Mouse (Mus musculus): ENCODE data around the gene Gm11549.

GRCm38 (mm10) chr3:36478776-36479175, 42.8 kb downstream of the Gm11549 start:
- TF ChIP-seq HCFC1 (IDR thresholded peaks at IDR 0.05; ENCODE audit: borderline replicate concordance, insufficient read depth, low read length), result no peak
- no peak for TF ChIP-seq ZNF384 (IDR thresholded peaks at IDR 0.05; ENCODE audit: low read depth, low read length)
- no peak for TF ChIP-seq MAFK (IDR thresholded peaks at IDR 0.05; ENCODE audit: insufficient read depth, low read depth, low read length)
- TF ChIP-seq ZC3H11A (IDR thresholded peaks at IDR 0.05; ENCODE audit: borderline replicate concordance, low read depth, low read length), result no peak
- TF ChIP-seq CHD2 (IDR thresholded peaks at IDR 0.05; ENCODE audit: low read depth, low read length), result no peak
